Mouse (Mus musculus) liver, postnatal 0 days (tissue): ENCODE measurements around the gene Ankrd44.

Experiments used
- CTCF ChIP-seq: sonication (generic); IDR thresholded peaks from 2 replicates; pipeline ENCODE4 v1.5.1; 2016; ENCODE audit warnings: antibody characterized with exemption, low read depth
- EP300 ChIP-seq: IDR thresholded peaks from 2 replicates; pipeline ENCODE4 v1.6.1; 2016; ENCODE audit warnings: antibody characterized with exemption, low read depth, mild to moderate bottlenecking

DNA sequence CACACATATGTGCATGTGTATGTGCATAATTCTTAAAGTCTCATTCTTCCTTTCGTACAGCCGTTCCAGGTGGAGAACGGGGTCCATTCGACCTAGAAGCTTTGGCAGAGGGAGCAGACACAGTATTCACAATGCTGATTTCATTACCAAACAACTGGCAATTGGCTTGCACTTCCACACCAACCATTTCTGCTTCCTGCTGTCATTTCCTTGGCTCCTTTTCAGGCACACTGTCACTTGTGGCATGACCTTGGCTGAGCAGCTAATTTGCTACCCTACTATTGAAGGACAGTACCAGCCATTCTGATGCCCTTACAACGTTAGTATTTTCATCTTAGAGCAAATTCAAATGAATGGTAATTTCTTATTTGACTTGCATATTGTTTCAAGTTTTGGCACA is 277.9 kb downstream of the Ankrd44 start:
- TF ChIP-seq CTCF (no peak), EP300 (no peak)
